Mouse (Mus musculus): Measurements from ENCODE around the gene Asf1b. TPM values are rescaled to one million over a fixed set of nuclear protein-coding genes. Genes with fewer than 3 reads are reported as not detected.

The Asf1b gene
- polyA plus RNA-seq, 1 experiment from 2014 or later: 7.1 TPM

DNA sequence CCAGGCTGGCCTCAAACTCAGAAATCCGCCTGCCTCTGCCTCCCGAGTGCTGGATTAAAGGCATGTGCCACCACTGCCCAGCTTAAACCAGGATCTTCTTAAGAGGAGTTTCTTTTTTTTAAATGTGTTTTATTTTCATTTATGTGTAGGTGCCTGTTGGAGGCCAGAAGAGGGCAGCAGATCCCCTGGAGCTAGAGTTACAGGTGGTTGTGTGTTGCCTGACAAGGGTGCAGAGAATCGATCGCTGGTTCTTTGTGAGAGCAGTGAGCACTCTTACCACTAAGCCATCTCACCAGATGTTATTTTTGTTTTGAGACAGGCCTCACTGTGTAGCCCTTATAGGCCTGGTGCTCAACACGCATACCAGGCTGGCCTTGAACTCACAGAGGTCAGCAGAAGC lies 60.5 kb downstream of the Asf1b start:
- Histone ChIP-seq H3K27me3 (replicated peaks; ENCODE audit: insufficient read depth, low read length) (peaks cover 20% of the 10 kb centered on the region), H3K9ac (replicated peaks; ENCODE audit: low read depth) (no peak overlapping the region), H3K4me1 (ENCODE audit: insufficient read depth, low read depth, low read length) (peaks cover 9% of the 10 kb centered on the region; the same call in 1 of the 2 replicates), H3K4me3 (ENCODE audit: low read depth, low read length) (no peak overlapping the region), H3K36me3 (ENCODE audit: insufficient read depth, low read length) (no peaks in the 10 kb centered on the region), H3K9me3 (ENCODE audit: low read length) (no peaks in the 10 kb centered on the region), H3K4me2 (replicated peaks; ENCODE audit: low read depth, low read length) (no peak overlapping the region), H3K27ac (ENCODE audit: low read length) (no peak overlapping the region)
- ATAC-seq (no peak), DNase-seq (ENCODE audit: low spot score) (no peak)
- 92% methylated on average over 5 of the region's 5 CpGs for WGBS
- TF ChIP-seq EP300 (IDR thresholded peaks at IDR 0.05): no peak
- TF ChIP-seq CTCF (IDR thresholded peaks at IDR 0.05): peak; percentile 9; the same call in 1 of the 2 replicates

DNA sequence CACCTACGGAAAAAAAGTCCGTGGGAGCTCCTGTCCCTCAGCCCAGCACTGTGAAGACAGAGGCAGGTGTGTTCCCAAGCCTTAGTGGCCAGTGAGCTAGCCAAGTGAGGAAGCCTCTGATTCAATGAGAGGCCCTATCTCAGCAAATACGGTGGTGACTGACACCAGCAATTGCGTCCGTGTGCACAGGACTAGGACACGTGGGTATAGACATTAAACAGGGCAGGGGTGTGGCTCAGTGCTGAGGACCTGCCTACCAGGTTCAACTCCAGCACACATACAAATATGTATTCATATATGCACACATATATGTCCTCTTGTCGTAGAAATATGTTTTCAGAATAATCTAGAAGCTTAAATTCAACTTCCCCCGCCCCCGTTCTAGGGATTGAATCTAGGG lies 64.4 kb downstream of the Asf1b start:
- DNase-seq (ENCODE audit: low spot score) (no peak), ATAC-seq (no peak)
- no peak overlapping the region for H3K4me2 ChIP-seq (replicated peaks; ENCODE audit: low read depth, low read length)
- H3K9ac ChIP-seq (replicated peaks; ENCODE audit: low read depth): no peak overlapping the region
- TF ChIP-seq EP300 (IDR thresholded peaks at IDR 0.05) (no peak), CTCF (IDR thresholded peaks at IDR 0.05) (no peak)
- H3K36me3 ChIP-seq (ENCODE audit: insufficient read depth, low read length): no peaks in the 10 kb centered on the region
- H3K4me3 ChIP-seq (ENCODE audit: low read depth, low read length): no peak overlapping the region
- no peaks in the 10 kb centered on the region for H3K9me3 ChIP-seq (ENCODE audit: low read length)
- no peak overlapping the region for H3K27ac ChIP-seq (ENCODE audit: low read length)
- 65% methylated on average over 9 of the region's 9 CpGs for WGBS
- H3K27me3 ChIP-seq (replicated peaks; ENCODE audit: insufficient read depth, low read length): no peaks in the 10 kb centered on the region
- peaks cover 19% of the 10 kb centered on the region for H3K4me1 ChIP-seq (ENCODE audit: insufficient read depth, low read depth, low read length)

MicroRNAs encoded within 50 kb of the gene (microRNA counts, 519-probe panel; counts per million panel counts)
- not detected for microRNA mmu-miR-1199

Small RNA genes lying within 50 kb of the gene (microRNA-seq; reads per million reads assigned to microRNA genes)
- gene Gm44330 (not detected), gene Gm44450 (not detected), gene Mir1199 (2.4 reads per million, percentile 2 among the genes with 10 or more reads in this experiment), gene Mir8111 (2.7 reads per million, percentile 5 among the genes with 10 or more reads in this experiment)

Other genes with a start within 250 kb of the Asf1b start
- 51.0 and 53.9 TPM in 2 replicates for gene Ddx39, start 240.3 kb upstream of the Asf1b start, polyA plus RNA-seq (2015; fragmentation: Nextera tagmentation; extraction: Ambion mirVana)
- gene Adgre5, start 214.2 kb upstream of the Asf1b start, polyA plus RNA-seq (2015; fragmentation: Nextera tagmentation; extraction: Ambion mirVana): 145 and 146 TPM in 2 replicates
- 11.4 and 14.3 TPM in 2 replicates for gene Adgrl1, start 55.4 kb upstream of the Asf1b start, polyA plus RNA-seq (2015; fragmentation: Nextera tagmentation; extraction: Ambion mirVana)
- 0.12 and 0.36 TPM in 2 replicates for gene Gm10644, start 302 bp upstream of the Asf1b start, polyA plus RNA-seq (2015; fragmentation: Nextera tagmentation; extraction: Ambion mirVana)
- gene Prkaca, start 17.5 kb downstream of the Asf1b start, polyA plus RNA-seq (2015; fragmentation: Nextera tagmentation; extraction: Ambion mirVana): 93.8 and 94.9 TPM in 2 replicates
- gene Samd1, start 42.2 kb downstream of the Asf1b start, polyA plus RNA-seq (2015; fragmentation: Nextera tagmentation; extraction: Ambion mirVana): 5.3 and 5.6 TPM in 2 replicates
- 0.63 and 1.0 TPM in 2 replicates for gene 1700067K01Rik, start 46.0 kb downstream of the Asf1b start, polyA plus RNA-seq (2015; fragmentation: Nextera tagmentation; extraction: Ambion mirVana)
- 51.0 and 70.4 TPM in 2 replicates for gene 2210011C24Rik, start 56.7 kb downstream of the Asf1b start, polyA plus RNA-seq (2015; fragmentation: Nextera tagmentation; extraction: Ambion mirVana)
- 1.1 and 1.6 TPM in 2 replicates for gene Palm3, start 66.0 kb downstream of the Asf1b start, polyA plus RNA-seq (2015; fragmentation: Nextera tagmentation; extraction: Ambion mirVana)
- gene Il27ra, start 87.1 kb downstream of the Asf1b start, polyA plus RNA-seq (2015; fragmentation: Nextera tagmentation; extraction: Ambion mirVana): 0.56 and 0.93 TPM in 2 replicates
- 0.26 TPM in 1 of 2 replicates, not detected in the other for gene Rln3, start 89.5 kb downstream of the Asf1b start, polyA plus RNA-seq (2015; fragmentation: Nextera tagmentation; extraction: Ambion mirVana)
- 1.2 and 1.3 TPM in 2 replicates for gene Gm10643, start 109.6 kb downstream of the Asf1b start, polyA plus RNA-seq (2015; fragmentation: Nextera tagmentation; extraction: Ambion mirVana)
- gene Rfx1, start 111.3 kb downstream of the Asf1b start, polyA plus RNA-seq (2015; fragmentation: Nextera tagmentation; extraction: Ambion mirVana): 4.5 and 5.2 TPM in 2 replicates
- gene Dcaf15, start 149.3 kb downstream of the Asf1b start, polyA plus RNA-seq (2015; fragmentation: Nextera tagmentation; extraction: Ambion mirVana): 5.1 TPM in 2 replicates
- gene Podnl1, start 170.5 kb downstream of the Asf1b start, polyA plus RNA-seq (2015; fragmentation: Nextera tagmentation; extraction: Ambion mirVana): 0.17 and 0.19 TPM in 2 replicates
- 15.6 and 16.3 TPM in 2 replicates for gene Cc2d1a, start 192.4 kb downstream of the Asf1b start, polyA plus RNA-seq (2015; fragmentation: Nextera tagmentation; extraction: Ambion mirVana)
- 0.80 and 1.0 TPM in 2 replicates for gene 4930432K21Rik, start 192.5 kb downstream of the Asf1b start, polyA plus RNA-seq (2015; fragmentation: Nextera tagmentation; extraction: Ambion mirVana)
- gene Nanos3, start 229.7 kb downstream of the Asf1b start, polyA plus RNA-seq (2015; fragmentation: Nextera tagmentation; extraction: Ambion mirVana): 1.9 and 3.2 TPM in 2 replicates